Mouse (Mus musculus) regulatory T cell (primary cell): ENCODE data around the gene Pfkfb1.

Source experiments
- in situ Hi-C: fragments of 300-600 bp; cut with MboI, MseI; formaldehyde crosslinking; loops from one replicate; pipeline ENCODE4 v1.15.1; 2025; ENCODE audit warnings: high pct_unique_total_duplicates

Pfkfb1 gene

DNA sequence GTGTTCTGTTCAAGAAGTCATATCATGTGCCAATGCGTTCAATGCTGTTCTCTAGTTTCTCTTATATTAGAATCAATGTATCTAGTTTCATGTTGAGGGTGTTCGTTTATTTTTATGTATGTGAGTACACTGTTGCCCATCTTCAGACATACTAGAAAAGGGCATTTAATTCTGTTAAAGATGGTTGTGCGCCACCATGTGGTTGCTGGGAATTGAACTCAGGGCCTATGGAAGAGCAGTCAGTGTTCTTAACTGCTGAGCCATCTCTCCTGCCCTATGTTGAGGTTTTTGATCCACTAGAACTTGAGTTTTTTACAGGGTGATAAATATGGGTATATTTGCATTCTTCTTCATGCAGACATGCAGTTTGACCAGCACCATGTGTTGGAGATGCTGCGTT, 74.8 kb downstream of the Pfkfb1 start:
- in situ Hi-C loops: no loop called here

DNA sequence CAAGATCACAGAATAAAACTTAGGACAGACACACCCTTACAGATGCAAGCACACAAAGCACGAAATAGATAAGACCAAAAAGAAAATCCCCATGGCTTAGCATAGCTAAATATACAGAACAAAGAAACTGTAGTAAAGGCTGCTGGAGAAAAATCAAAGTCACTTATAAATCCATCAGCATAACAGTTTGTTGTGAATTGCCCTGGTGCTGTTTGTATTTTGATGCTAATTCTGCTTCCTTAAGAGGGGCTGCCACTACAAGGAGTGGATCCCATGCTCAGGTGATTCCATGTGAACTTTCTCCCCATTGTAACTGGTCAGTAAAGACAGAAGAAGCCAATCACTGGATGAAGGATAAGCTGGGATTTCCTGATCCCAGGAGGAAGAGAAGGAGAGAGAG, 89.5 kb downstream of the Pfkfb1 start:
- in situ Hi-C loops: no loop called here
